Mouse (Mus musculus) heart, adult 2 months (tissue): ENCODE measurements around the gene Ankdd1b.

ENCODE experiments used
- CTCF ChIP-seq: fragments of 200-600 bp; IDR thresholded peaks from 2 replicates; pipeline ENCODE4 v1.8.1; 2022; ENCODE audit warnings: antibody characterized with exemption, mild to moderate bottlenecking, moderate library complexity
- EP300 ChIP-seq: fragments of 200-500 bp; IDR thresholded peaks from 2 replicates; pipeline ENCODE4 v1.6.1; 2011; ENCODE audit warnings: low read depth, low read length, control low read depth; ENCODE audit not compliant: insufficient read depth
- POLR2A ChIP-seq: fragments of 200-500 bp; IDR thresholded peaks from 2 replicates; pipeline ENCODE4 v1.6.1; 2011; ENCODE audit warnings: mild to moderate bottlenecking, low read depth, low read length, control low read depth; ENCODE audit not compliant: insufficient read depth

GRCm38 (mm10) chr13:96478991-96479390 lies 8.0 kb upstream of the Ankdd1b start:
- TF ChIP-seq CTCF (no peak), POLR2A (no peak), EP300 (no peak)
